Mouse (Mus musculus) liver, embryonic 18 days (tissue): Measurements from ENCODE around the gene Lyrm2. TPM values are rescaled to one million over a fixed set of nuclear protein-coding genes. Genes with fewer than 3 reads are reported as not detected.

Experiments
- polyA plus RNA-seq: library from polyadenylated mRNA; depleted of rRNA; stranded (reverse); fragments of >200 nt; gene quantifications from 2 replicates; pipeline ENCODE4 v1.2.3, GENCODE M21; 2012; rRNA removed

Lyrm2 gene
- 28.3 and 30.6 TPM in 2 replicates for polyA plus RNA-seq

DNA sequence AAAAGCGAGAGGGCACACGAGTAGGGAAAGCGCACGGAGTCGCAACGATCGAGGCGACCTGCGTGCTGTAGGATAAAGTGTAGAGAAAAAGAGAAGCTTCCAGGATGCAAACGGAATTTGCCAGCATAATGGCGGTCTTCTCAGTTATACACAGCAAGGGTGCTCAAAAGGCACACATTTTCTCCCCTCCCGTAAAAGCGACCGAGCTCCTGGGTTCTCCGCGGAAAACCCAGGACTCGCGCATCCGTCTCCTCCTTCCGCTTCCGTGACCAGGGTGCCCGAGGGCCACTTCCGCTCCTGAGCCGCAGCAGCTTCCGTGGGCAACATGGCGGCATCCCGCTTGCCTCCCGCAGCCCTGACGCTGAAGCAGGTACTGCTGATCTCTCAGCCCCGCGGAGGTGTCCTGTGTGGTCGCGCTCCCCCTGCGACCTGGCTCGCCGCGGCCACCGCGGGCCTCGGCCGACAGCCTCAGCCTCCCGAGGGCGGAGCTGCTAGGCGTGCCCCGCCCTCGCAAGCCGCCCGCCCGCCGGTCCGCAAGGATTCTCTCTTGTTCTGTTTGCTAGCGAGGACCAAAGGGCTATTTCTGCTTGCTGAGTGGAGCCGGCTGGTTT lies at the start of gene Lyrm2:
Gene Lyrm2 (plus strand): TSS at position 288 of the 611 bp plus-strand sequence.

Other genes with a start within 250 kb of the Lyrm2 start
- 0.02 and 0.17 TPM in 2 replicates for gene Gja10, start 197.5 kb upstream of the Lyrm2 start, polyA plus RNA-seq
- gene Casp8ap2, start 184.8 kb upstream of the Lyrm2 start, polyA plus RNA-seq: 2.9 and 3.5 TPM in 2 replicates
- 6.3 and 7.1 TPM in 2 replicates for gene Mdn1, start 143.1 kb upstream of the Lyrm2 start, polyA plus RNA-seq
- gene Ankrd6, start 150.6 kb downstream of the Lyrm2 start, polyA plus RNA-seq: 0.45 and 0.53 TPM in 2 replicates
- gene Rragd, start 182.8 kb downstream of the Lyrm2 start, polyA plus RNA-seq: 0.85 and 1.0 TPM in 2 replicates
- gene Ube2j1, start 231.2 kb downstream of the Lyrm2 start, polyA plus RNA-seq: 11.7 and 12.4 TPM in 2 replicates